Mouse (Mus musculus) gastrocnemius, postnatal 36 days (tissue): Measurements from ENCODE around the gene Adora1. TPM values are rescaled to one million over a fixed set of nuclear protein-coding genes. Genes with fewer than 3 reads are reported as not detected.

ENCODE experiments used
- DNase-seq, 2 experiments: peaks; one replicate each; pipeline ENCODE4 v3.0.0; 2022
- intact Hi-C: fragments of 180-260 bp; cut with DNase I; formaldehyde crosslinking; loops from one replicate; pipeline ENCODE4 v1.15.1; 2025
- total RNA-seq, 2 experiments: library from RNA; stranded (reverse); gene quantifications; 2 replicates each; pipeline ENCODE4 v1.2.3; 2021

Adora1 gene
- total RNA-seq, 2 experiments from 2014 or later = 0.33 to 0.59 TPM

DNA sequence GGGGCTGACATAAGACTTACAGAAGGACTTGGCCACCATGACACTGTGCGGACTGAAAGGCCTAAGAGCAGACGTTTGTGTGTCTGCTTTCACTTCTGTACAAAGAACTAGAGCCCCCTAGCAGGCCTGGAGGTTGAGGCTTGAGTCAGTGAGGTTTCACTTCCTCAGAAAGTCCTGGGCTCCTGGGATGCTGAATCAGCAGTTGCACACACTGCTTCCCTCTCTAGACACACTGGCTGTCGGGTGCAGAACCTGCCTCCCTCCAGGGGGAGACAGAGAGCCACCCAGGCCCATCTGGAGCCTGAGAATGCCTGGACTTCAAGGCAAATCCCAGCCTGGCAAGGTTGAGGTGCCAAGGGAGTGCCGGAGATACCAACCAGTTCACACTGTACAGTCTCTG is 38.8 kb downstream of the Adora1 start:
- peak; percentile 71 for DNase-seq
- intact Hi-C loops = no loop called here

DNA sequence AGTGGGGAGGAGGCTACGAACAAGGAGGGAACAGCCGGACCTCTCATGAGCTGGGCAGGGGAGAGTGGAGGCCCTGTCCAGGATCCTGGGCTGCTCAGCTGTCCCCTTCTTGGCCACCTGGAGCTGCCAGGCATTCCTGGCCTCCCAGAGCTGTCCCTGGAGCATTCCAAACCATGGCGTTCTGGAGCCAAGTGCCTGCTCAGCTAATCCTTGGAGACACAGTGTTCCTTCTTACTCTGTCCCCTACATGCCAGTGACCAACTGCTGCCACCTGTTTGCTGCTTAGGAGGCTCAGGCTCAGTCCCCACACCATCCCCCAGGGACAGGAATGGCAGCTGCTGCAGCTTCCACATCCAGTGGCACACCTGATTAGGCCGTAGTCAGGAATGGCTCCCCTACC is 39.3 kb downstream of the Adora1 start:
- DNase-seq = peak; percentile 54 to 67
- intact Hi-C loops = no loop called here

DNA sequence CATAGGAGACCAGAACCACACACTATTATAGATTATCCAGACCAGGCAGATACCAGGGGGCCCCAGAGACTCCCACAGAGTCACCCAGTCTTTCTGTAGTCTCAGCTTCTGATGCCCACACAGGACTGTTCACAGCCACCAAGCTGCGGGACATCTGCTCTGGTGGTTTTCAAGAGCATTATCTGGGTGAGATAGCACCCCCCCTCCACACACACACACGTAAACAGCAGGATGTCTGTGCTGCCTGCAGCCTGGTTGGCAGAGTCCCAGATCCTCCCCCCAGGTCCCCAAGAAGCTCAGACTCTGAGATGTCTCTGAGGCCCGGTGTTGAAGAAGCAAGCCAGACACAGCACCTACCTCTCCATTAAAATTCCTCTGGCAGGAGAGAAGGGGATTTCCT is 39.7 kb downstream of the Adora1 start:
- intact Hi-C loops = no loop called here
- no peak for DNase-seq

DNA sequence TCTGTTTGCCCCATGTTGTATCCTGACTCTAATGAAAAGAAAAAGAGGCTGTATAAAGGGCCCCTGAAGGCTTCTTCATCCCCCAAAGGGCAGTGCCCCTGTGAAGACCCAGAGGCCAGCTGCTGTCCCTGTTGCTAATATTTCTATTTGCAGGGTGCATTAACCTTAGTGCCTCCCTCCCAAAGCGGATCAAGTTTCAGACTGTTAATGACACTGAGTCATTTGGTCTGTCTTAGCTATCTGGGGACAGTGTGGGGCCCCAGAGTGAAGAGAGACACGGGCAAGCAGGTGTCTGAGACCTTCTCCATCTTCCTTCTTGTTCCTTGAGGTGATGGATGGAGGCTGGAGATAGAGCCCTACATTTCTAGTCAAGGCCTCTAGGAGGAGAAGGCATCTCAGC is 40.1 kb downstream of the Adora1 start:
- intact Hi-C loops = no loop called here
- DNase-seq = no peak

DNA sequence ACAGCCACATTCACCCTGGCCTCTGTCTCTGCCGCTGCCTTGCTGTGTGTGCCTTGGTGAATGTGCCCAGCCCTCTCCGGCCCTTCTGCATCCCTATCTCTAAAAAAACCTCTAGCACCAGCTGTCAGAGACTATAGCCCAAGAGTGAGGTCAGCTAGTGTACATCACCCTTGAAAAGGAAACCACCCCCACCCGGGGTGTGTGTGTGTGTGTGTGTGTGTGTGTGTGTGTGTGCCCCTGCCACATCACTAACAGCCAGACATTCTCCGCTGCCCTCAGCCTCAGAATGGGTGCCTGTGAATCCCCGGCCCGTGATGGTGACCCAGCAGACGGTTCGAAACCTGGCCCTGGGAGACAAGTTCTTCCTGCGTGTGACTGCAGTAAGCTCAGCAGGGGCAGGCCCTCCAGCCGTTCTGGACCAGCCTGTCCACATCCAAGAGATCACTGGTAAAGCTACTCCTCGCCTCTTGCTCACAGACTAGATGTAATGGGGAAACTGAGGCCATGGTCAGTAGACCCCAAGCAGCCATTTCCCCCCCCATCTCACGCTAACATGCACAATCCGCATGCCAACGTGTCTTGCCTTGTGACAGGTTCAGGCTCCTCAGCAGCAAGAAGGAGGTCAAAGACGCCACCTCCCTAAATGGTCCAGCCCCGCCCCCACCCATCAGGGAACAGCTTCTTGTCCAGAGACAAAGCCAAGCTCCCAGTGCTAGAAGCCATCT is 40.8 kb downstream of the Adora1 start:
- intact Hi-C loops = no loop called here
- no peak for DNase-seq

DNA sequence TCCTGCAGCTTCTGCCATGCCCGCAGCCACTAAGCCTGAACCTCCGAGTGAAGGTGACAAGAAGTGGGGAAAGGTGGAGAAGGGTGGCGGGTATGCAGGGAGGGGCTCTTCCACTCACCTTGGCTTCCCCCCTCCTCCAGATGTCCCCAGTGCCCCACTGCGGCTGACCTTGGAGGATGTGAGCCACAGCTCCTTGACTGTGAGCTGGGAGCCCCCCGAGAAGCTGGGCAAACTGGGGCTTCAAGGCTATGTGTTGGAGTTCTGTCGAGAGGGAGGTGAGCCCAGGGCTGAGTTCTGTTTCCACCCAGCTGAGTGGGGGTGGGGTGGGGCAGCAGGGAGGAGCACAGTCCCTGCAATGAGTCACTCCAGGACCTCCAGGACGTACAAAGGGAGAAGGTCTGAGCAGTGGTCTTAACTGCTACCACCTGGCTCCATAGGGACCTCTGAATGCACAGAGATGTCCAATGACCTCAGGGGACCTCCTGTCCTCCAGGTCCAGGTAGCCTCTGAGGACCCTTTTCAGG is 41.5 kb downstream of the Adora1 start:
- intact Hi-C loops = no loop called here
- no peak for DNase-seq

DNA sequence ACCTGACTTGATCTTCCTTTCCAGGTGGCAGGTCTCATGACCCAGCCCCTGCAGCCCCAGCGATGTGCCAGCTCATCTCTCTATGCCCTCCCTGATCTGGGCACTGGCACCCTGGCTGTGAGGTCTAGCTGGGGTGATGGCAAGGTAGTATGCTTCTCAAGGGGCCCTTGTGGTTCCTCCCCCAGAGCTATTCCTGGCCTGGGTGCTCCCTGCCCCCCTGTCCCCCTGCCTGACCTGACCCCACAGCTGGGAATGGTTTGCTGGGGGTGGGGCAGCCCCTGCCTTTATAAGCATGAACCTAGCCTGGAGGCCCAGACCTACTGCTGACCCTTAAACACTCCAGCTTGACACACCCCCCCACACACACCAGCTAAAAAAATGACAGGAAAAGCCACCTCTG is 42.1 kb downstream of the Adora1 start, which contains the start of gene Mybph:
Gene Mybph, plus strand, starts transcription at position 323 of the 400 bp plus-strand sequence.
- DNase-seq = peak in 1 of 2 experiments; percentile 57
- intact Hi-C loops = no loop called here

DNA sequence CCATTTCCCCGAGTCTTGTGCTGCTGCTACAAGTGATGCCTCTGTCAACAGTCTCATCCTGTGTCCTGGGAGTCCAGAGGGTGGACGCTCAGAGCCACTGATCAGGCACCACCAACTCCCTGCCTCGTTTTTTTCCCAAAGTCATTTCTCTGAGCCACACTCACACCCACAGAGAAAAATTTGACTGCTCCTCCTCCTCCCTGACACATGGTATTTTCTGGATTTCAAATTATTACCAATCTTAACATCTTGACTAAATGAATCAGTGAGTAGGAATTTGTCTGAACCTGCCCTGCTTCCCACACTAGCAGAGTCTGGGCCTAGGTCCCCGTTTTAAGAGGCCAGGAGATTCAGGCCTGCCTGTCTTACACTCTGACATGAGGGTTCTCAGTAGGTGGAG is 43.2 kb downstream of the Adora1 start:
- intact Hi-C loops = no loop called here
- DNase-seq = no peak

DNA sequence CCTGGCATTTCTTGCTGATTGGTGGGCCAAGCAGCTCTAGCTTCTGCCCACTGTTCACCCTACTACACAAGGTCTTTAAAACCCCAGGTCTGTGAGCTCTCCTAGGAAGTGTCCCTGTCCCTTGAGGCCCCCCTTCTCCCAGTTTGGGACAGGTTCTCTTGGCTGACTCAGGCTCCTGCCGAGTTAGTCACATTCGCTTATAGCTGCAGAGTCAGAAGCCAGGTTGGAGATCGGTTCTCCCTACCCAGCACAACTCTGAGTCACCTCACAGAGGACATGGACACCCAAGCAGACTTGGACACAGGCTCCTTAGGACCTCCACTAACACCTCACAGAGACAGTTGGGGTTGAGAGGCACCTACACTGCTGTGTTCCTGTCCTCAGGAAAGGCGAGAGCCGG is 44.0 kb downstream of the Adora1 start:
- no peak for DNase-seq
- intact Hi-C loops = no loop called here

DNA sequence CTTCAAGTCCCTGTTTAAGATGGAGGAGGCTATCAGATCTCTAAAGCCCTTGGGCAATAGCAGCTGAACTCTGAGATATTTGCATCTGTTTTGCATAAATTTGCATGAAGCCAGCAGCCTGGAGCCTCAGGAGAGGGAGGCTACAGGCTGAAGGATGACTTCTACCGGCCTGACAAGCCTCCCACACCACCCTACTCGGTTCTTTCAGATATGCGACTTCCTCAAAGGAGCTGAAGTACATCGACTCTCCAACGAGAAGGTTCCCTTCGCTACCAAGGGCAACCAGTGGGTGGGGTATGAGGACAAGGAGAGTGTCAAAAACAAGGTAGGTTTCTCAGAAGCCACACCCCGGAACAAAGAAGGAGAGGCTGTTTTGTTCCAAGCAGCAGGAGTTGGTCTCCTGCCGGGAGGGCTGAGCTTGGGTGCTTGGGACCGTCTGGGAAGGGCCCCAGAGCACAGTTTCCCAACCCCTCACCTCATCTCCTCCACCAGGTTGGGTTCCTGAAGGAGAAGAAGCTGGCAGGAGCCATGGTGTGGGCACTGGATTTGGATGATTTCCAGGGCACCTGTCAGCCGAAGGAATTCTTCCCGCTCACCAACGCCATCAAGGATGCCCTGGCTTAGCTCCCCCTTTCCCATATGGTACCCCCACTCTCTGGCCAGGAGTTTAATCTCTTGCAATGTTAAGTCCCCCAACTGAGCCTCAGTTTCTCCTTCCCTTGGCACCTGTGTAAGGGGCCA is 46.1 kb downstream of the Adora1 start:
- DNase-seq = no peak
- intact Hi-C loops = no loop called here

DNA sequence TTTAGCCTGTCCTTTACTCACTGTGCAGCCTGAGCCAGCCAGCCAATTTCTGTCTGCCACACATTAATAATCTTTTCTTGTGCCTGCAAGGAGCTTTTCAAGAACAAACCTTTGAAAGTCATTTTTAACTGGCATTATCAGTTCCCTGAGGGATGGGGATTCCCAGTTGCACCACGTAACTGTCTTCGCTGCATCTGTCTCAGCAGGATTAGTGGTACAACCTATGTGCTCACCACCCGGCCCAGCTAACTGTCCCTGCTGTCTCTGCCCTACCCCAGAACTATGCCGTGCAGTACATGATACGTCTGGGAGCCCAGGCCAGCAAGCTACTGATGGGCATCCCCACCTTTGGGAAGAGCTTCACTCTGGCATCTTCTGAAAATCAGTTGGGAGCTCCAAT is 47.0 kb downstream of the Adora1 start:
- DNase-seq = no peak
- intact Hi-C loops = no loop called here

DNA sequence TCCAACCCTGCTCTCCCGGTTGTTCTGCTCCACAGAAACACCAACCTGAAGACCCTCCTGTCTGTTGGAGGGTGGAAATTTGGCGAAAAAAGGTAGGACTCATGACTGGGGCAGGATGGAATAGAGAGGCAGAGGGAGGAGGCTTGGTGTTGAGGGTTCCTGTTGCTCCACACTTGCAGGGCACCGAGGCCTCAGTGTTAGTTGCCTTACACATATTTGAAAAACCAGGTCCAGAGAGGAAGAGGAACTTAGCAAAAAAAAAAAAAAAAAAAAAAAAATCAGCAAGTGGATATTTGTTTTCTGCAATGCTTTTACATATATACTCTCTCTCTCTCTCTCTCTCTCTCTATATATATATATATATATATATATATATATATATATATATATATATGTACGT is 51.1 kb downstream of the Adora1 start:
- intact Hi-C loops = no loop called here
- DNase-seq = no peak

DNA sequence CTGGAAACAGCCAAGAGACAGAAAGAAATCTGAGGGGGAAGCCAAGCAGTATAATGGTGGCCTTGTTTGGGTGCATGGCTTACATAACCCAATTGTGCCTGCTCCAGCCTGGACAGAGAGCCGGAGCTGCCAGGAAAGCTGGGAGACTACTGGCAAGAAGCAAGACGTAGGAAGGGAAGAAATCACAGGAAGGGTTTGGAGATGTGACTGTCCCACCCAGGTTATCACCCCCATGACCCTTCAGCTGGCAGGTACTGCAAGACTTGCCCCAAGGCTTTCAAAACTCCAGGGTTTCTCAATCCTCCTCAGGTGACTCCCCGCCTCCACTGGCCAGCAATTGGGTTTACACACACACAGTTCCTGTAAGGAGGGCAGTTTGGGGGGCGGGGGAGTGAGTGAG is 53.2 kb downstream of the Adora1 start, which contains the start of gene Chil1:
Gene Chil1, plus strand, starts transcription at position 152 of the 400 bp plus-strand sequence.
- intact Hi-C loops = no loop called here
- DNase-seq = no peak

DNA sequence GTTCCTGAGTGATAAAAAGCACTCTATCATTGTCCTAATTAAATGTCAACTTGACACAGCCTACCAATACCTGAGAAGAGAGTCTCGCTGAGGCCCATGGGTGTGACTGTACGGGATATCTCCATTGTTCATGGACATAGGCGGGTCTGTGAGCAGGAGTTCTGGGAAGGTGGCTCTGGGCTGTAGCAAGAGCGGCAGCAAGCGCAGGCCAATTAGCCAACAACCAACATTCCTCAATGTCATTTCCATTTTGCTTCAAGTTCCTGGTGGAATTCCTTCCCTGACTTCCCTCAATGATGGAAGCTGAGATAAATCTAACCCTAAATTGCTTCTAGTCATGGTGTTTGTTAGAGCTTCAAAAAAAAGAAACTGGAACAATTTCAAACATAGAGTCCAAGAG is 57.3 kb downstream of the Adora1 start:
- intact Hi-C loops = no loop called here
- DNase-seq = no peak

DNA sequence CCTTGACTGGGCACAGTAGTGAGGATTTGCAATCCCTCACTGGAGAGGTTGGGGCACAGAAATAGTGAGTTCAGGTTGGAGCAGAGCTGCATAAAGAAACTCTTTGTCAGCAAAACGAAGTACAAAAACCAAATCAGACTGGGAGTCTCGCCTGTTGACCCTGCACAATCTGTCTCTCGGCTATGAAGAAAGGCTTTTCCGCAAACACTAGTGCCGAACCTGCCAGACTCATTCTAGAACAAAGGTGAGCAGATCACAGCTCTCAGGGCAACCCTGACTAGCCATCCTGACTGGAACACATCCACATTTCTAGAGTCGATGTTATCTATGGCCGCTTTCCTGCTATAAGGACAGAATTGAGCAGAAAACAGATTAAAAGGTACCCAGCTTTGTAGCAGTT is 62.1 kb downstream of the Adora1 start:
- intact Hi-C loops = no loop called here
- DNase-seq = no peak

DNA sequence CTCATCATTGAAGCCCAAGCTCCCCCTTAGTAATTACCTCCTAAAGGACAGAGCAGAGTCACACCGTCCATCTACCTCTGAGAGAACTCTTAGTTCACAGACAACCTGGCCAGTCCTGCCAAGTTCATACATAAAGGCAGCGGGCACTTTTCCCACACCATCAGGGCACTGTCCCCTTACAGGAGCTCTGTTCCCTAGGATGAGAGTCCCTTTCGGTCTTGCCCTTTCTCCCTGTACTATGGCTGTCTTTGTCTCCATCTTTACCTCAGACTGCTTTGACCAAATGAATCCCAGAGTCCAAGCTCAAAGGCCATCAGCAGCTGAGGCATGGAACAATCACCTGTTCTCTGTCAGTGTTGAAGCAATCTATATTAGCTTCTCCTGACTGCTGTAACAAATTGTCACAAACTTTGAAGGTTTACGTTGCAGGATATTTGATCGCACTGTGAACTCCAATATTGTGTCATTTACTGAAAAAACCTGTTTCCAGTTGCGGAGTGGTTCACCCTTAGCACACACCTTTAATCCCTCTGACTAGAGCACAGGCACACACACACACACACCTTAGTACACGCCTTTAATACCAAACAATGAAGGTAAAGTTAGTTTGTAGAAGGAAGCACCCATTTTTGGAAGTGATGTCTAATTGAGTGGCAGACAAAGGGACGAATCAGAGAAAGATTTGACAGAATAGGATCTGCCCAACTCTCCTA is 66.1 kb downstream of the Adora1 start:
- no peak for DNase-seq
- intact Hi-C loops = no loop called here

DNA sequence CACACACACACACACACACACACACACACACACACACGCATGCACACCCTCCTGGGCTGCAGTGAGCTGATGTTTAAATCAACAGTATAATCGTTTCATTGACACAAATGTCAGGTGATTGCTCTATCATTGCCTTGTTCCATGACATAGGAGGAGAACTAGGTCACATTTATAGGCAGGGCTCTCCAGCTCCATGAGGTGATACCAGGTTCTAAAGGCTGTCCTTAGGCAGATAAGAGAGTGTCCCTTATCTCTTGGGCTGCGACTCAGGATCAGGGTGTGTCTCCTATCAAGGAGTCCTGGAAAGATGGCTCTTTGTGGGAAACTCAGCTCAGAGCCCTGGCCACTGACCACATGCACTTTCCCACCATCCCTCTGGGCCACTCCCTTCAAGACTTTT is 66.7 kb downstream of the Adora1 start:
- intact Hi-C loops = no loop called here
- DNase-seq = no peak

DNA sequence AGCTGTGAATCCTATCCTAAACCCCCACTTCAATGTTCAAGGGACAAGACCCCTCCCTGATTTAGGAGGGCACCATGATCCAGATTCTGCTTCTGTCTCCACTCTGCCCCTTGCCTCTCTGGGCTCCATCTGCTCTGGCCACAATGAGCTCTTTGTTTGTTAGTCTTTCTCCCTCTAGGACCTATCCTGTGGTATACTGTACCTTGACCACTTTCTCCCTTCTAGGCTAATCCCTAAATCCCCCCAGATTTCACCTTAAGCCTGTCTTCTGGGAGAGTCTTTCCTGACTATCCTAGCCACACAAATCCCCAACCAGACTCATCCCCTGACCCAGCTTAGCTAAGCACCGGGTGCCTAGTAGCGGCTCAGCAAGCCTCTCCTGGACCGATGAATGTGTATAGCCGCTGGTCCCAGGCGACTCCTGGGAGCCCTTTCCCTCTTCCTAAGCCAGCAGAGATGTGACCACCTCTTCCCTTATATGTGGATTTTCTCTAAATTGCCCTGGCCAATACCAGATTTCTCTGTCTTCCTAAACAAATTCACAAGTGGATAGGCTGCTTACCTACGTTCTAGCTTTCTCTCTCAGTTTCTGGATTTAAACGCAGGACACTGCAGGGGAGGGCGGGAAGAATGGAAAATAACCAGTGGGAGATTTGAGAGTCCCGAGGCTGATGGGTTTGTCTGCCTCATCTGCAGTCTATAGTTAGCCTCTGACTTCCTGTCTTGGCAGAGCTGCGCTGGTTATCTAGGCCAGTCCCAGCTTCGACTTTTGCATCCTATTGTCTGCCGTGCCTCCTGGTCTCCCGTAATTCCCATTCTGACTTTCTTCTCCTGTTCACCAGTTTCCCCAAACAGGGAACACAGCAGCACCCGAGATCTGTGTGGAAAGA is 67.6 kb downstream of the Adora1 start:
- no peak for DNase-seq
- intact Hi-C loops = no loop called here

DNA sequence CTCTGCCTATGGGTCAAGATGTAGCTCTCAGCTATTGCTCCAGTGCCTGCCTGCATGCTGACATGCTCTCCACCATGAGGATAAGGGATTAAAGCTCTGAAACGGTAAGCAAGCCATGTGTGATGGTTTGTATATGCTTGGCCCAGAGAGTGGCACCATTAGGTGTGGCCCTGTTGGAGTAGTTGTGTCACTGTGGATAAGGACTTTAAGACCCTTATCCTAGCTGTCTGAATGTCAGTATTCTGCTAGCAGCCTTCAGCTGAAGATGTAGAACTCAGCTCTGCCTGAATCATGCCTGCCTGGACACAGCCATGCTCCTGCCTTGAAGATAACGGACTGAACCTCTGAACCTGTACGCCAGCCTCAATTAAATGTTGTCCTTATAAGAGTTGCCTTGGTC is 68.7 kb downstream of the Adora1 start:
- intact Hi-C loops = no loop called here
- DNase-seq = no peak

DNA sequence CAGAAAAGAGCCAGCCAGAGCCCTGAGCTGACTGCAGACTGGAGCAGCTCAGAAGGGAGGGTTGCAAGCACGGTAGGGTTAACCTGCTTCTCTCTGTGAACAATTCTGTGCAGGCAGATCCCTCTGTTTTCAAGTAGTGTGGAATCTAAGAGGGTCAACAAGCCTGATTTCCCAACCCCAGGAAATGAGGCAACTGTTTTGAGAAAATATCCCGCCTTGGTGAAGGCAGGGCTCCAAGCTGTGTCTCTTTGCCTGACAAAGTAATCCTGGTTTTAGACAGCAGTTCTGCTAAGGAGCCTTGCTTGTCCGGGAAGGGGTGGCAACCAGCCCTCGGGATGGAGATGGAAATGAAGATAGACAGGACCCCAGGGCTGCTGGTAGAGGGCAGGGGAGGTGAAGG is 70.8 kb downstream of the Adora1 start:
- DNase-seq = no peak

More for the DNA sequence above, 70.8 kb downstream of the Adora1 start:
- intact Hi-C loops = no loop called here
